Mouse (Mus musculus): Measurements from ENCODE around the gene Loxl3. TPM values are rescaled to one million over a fixed set of nuclear protein-coding genes. Genes with fewer than 3 reads are reported as not detected.
A peak's percentile ranks its signal among the peaks of the same experiment; 100 is the strongest.

The Loxl3 gene
- polyA plus RNA-seq, 1 experiment from 2014 or later = 26.0 TPM

- ATAC-seq (ENCODE audit: low read depth) = peak; percentile 29; the same call in 1 of the 2 replicates
- Histone ChIP-seq H3K27me3 (ENCODE audit: control insufficient read depth, insufficient read depth, low read depth, low read length) (peaks cover 95% of the 10 kb centered on the region), H3K4me2 (ENCODE audit: low read depth, low read length) (0 out of 2 replicates have a peak overlapping the region, but pooled peaks have one; percentile 7), H3K27ac (ENCODE audit: low read length) (no peak overlapping the region), H3K4me1 (replicated peaks; ENCODE audit: control insufficient read depth, insufficient read depth, low read length) (peaks cover 2% of the 10 kb centered on the region; the same call in 1 of the 2 replicates), H3K9me3 (ENCODE audit: control insufficient read depth, low read length) (no peaks in the 10 kb centered on the region), H3K36me3 (ENCODE audit: control insufficient read depth, insufficient read depth, low read length) (no peaks in the 10 kb centered on the region), H3K4me3 (ENCODE audit: low read length) (peak overlapping the region; percentile 2), H3K9ac (ENCODE audit: low read length) (no peak overlapping the region)
- WGBS = 2% methylated on average over 59 of the region's 69 CpGs
These were observed 35.7 kb downstream of the Loxl3 start for GRCm38 (mm10) chr6:83069488-83070246.

GRCm38 (mm10) chr6:83070247-83070310, 36.1 kb downstream of the Loxl3 start, which contains the start of gene Tlx2:
Gene Tlx2, minus strand, starts transcription at chr6:83070293.
- no peak for ATAC-seq (ENCODE audit: low read depth)

GRCm38 (mm10) chr6:83070311-83071219, 36.6 kb downstream of the Loxl3 start:
- WGBS = under 1% methylated on average over 52 of the region's 58 CpGs
- Histone ChIP-seq H3K9ac (ENCODE audit: low read length) (no peak overlapping the region), H3K27me3 (ENCODE audit: control insufficient read depth, insufficient read depth, low read depth, low read length) (peaks cover 94% of the 10 kb centered on the region), H3K4me2 (ENCODE audit: low read depth, low read length) (0 out of 2 replicates have a peak overlapping the region, but pooled peaks have one; percentile 7), H3K27ac (ENCODE audit: low read length) (no peak overlapping the region), H3K36me3 (ENCODE audit: control insufficient read depth, insufficient read depth, low read length) (no peaks in the 10 kb centered on the region), H3K9me3 (ENCODE audit: control insufficient read depth, low read length) (no peaks in the 10 kb centered on the region), H3K4me3 (ENCODE audit: low read length) (peak overlapping the region; percentile 5), H3K4me1 (replicated peaks; ENCODE audit: control insufficient read depth, insufficient read depth, low read length) (peaks cover 2% of the 10 kb centered on the region; the same call in 1 of the 2 replicates)
- ATAC-seq (ENCODE audit: low read depth) = no peak

More at GRCm38 (mm10) chr6:83070247-83070310, 36.1 kb downstream of the Loxl3 start, which contains the start of gene Tlx2:
- 2% methylated on average over 8 of the region's 10 CpGs for WGBS
- Histone ChIP-seq H3K9me3 (ENCODE audit: control insufficient read depth, low read length) (no peaks in the 10 kb centered on the region), H3K4me2 (ENCODE audit: low read depth, low read length) (0 out of 2 replicates have a peak within 1 kb of the TSS, but pooled peaks have one; percentile 7), H3K4me1 (replicated peaks; ENCODE audit: control insufficient read depth, insufficient read depth, low read length) (peaks cover 2% of the 10 kb centered on the region; the same call in 1 of the 2 replicates), H3K36me3 (ENCODE audit: control insufficient read depth, insufficient read depth, low read length) (no peaks in the 10 kb centered on the region), H3K27ac (ENCODE audit: low read length) (no peak within 1 kb of the TSS), H3K9ac (ENCODE audit: low read length) (no peak within 1 kb of the TSS), H3K27me3 (ENCODE audit: control insufficient read depth, insufficient read depth, low read depth, low read length) (peaks cover 95% of the 10 kb centered on the region), H3K4me3 (ENCODE audit: low read length) (peak within 1 kb of the TSS; percentile 29)

GRCm38 (mm10) chr6:83071220-83071619, 37.2 kb downstream of the Loxl3 start:
- no peak overlapping the region for H3K4me2 ChIP-seq (ENCODE audit: low read depth, low read length)
- H3K27me3 ChIP-seq (ENCODE audit: control insufficient read depth, insufficient read depth, low read depth, low read length) = peaks cover 89% of the 10 kb centered on the region
- H3K4me1 ChIP-seq (replicated peaks; ENCODE audit: control insufficient read depth, insufficient read depth, low read length) = peaks cover 2% of the 10 kb centered on the region; the same call in 1 of the 2 replicates
- peak overlapping the region; percentile 5 for H3K4me3 ChIP-seq (ENCODE audit: low read length)
- under 1% methylated on average over 19 of the region's 24 CpGs for WGBS
- H3K27ac ChIP-seq (ENCODE audit: low read length) = no peak overlapping the region
- no peaks in the 10 kb centered on the region for H3K36me3 ChIP-seq (ENCODE audit: control insufficient read depth, insufficient read depth, low read length)
- H3K9me3 ChIP-seq (ENCODE audit: control insufficient read depth, low read length) = no peaks in the 10 kb centered on the region
- H3K9ac ChIP-seq (ENCODE audit: low read length) = no peak overlapping the region
- ATAC-seq (ENCODE audit: low read depth) = 0 out of 2 replicates have a peak, but pooled peaks have one; percentile 13

GRCm38 (mm10) chr6:83074979-83075378, 41.0 kb downstream of the Loxl3 start:
- Histone ChIP-seq H3K36me3 (ENCODE audit: control insufficient read depth, insufficient read depth, low read length) (no peaks in the 10 kb centered on the region), H3K4me1 (replicated peaks; ENCODE audit: control insufficient read depth, insufficient read depth, low read length) (peaks cover 10% of the 10 kb centered on the region), H3K4me2 (ENCODE audit: low read depth, low read length) (no peak overlapping the region), H3K27ac (ENCODE audit: low read length) (no peak overlapping the region), H3K27me3 (ENCODE audit: control insufficient read depth, insufficient read depth, low read depth, low read length) (peaks cover 59% of the 10 kb centered on the region), H3K9me3 (ENCODE audit: control insufficient read depth, low read length) (no peaks in the 10 kb centered on the region), H3K4me3 (ENCODE audit: low read length) (no peak overlapping the region), H3K9ac (ENCODE audit: low read length) (no peak overlapping the region)
- 6% methylated on average over 2 of the region's 2 CpGs for WGBS
- ATAC-seq (ENCODE audit: low read depth) = no peak

GRCm38 (mm10) chr6:83077630-83078323, 43.8 kb downstream of the Loxl3 start, which contains the start of gene Pcgf1:
Gene Pcgf1, plus strand, starts transcription at chr6:83077869.
- H3K27me3 ChIP-seq (ENCODE audit: control insufficient read depth, insufficient read depth, low read depth, low read length) = peaks cover 33% of the 10 kb centered on the region

GRCm38 (mm10) chr6:83078324-83078858, 44.4 kb downstream of the Loxl3 start:
- H3K27me3 ChIP-seq (ENCODE audit: control insufficient read depth, insufficient read depth, low read depth, low read length) = peaks cover 36% of the 10 kb centered on the region
- H3K36me3 ChIP-seq (ENCODE audit: control insufficient read depth, insufficient read depth, low read length) = peaks cover 8% of the 10 kb centered on the region
- peak overlapping the region; percentile 88 for H3K27ac ChIP-seq (ENCODE audit: low read length)
- peak; percentile 96 for ATAC-seq (ENCODE audit: low read depth)
- under 1% methylated on average over 46 of the region's 46 CpGs for WGBS
- H3K4me1 ChIP-seq (replicated peaks; ENCODE audit: control insufficient read depth, insufficient read depth, low read length) = peaks cover 8% of the 10 kb centered on the region
- peak overlapping the region; percentile 81 for H3K4me2 ChIP-seq (ENCODE audit: low read depth, low read length)
- H3K4me3 ChIP-seq (ENCODE audit: low read length) = peak overlapping the region; percentile 85
- peak overlapping the region; percentile 79 for H3K9ac ChIP-seq (ENCODE audit: low read length)
- no peaks in the 10 kb centered on the region for H3K9me3 ChIP-seq (ENCODE audit: control insufficient read depth, low read length)

More at GRCm38 (mm10) chr6:83077630-83078323, 43.8 kb downstream of the Loxl3 start, which contains the start of gene Pcgf1:
- Histone ChIP-seq H3K4me1 (replicated peaks; ENCODE audit: control insufficient read depth, insufficient read depth, low read length) (peaks cover 8% of the 10 kb centered on the region), H3K36me3 (ENCODE audit: control insufficient read depth, insufficient read depth, low read length) (peaks cover 8% of the 10 kb centered on the region), H3K4me2 (ENCODE audit: low read depth, low read length) (peak within 1 kb of the TSS; percentile 98), H3K4me3 (ENCODE audit: low read length) (peak within 1 kb of the TSS; percentile 85), H3K27ac (ENCODE audit: low read length) (peak within 1 kb of the TSS; percentile 88), H3K9ac (ENCODE audit: low read length) (peak within 1 kb of the TSS; percentile 89), H3K9me3 (ENCODE audit: control insufficient read depth, low read length) (no peaks in the 10 kb centered on the region)
- WGBS = under 1% methylated on average over 54 of the region's 54 CpGs
- ATAC-seq (ENCODE audit: low read depth) = peak; percentile 67

- H3K27me3 ChIP-seq (ENCODE audit: control insufficient read depth, insufficient read depth, low read depth, low read length) = peaks cover 37% of the 10 kb centered on the region
- H3K4me1 ChIP-seq (replicated peaks; ENCODE audit: control insufficient read depth, insufficient read depth, low read length) = peaks cover 8% of the 10 kb centered on the region
- ATAC-seq (ENCODE audit: low read depth) = no peak
These were observed 46.2 kb downstream of the Loxl3 start for GRCm38 (mm10) chr6:83080210-83080609.

More at GRCm38 (mm10) chr6:83080210-83080609, 46.2 kb downstream of the Loxl3 start:
- H3K27ac ChIP-seq (ENCODE audit: low read length) = no peak overlapping the region
- no peaks in the 10 kb centered on the region for H3K9me3 ChIP-seq (ENCODE audit: control insufficient read depth, low read length)
- H3K4me3 ChIP-seq (ENCODE audit: low read length) = no peak overlapping the region
- 87% methylated on average over 5 of the region's 5 CpGs for WGBS
- peaks cover 8% of the 10 kb centered on the region for H3K36me3 ChIP-seq (ENCODE audit: control insufficient read depth, insufficient read depth, low read length)
- no peak overlapping the region for H3K4me2 ChIP-seq (ENCODE audit: low read depth, low read length)
- H3K9ac ChIP-seq (ENCODE audit: low read length) = no peak overlapping the region

All from lung, embryonic 16.5 days (tissue).